Mouse (Mus musculus): ENCODE data around the gene Bhlhe23. TPM values are rescaled to one million over a fixed set of nuclear protein-coding genes. Genes with fewer than 3 reads are reported as not detected.

Bhlhe23 gene
- polyA plus RNA-seq, 1 experiment from 2014 or later: not detected

DNA sequence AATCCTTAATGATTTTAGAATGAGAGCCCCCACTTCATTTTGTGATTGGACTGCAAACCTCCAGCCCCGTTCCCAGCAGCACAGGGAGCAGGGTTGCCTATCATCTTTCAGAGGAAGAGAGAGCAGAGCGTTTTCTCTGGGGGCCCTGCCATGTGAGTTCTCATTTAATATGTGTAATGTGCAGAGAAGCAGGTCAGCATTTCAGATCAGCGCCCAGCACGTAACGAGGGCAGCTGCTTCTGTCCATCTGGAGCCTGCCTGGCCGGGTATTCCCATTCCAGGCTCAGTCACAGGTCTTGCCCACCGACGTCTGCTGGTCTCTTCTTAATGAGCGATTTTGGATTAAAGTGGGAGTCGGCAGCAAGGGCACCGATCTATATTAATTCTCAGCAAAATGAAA is 11.7 kb downstream of the Bhlhe23 start:
- H3K36me3 ChIP-seq (replicated peaks; ENCODE audit: insufficient read depth, low read length): no peaks in the 10 kb centered on the region
- no peaks in the 10 kb centered on the region for H3K4me1 ChIP-seq (ENCODE audit: insufficient read depth)
- H3K27me3 ChIP-seq (ENCODE audit: insufficient read depth, low read length): no peaks in the 10 kb centered on the region
- 69% methylated on average over 11 of the region's 11 CpGs for WGBS (ENCODE audit: insufficient replicate concordance)
- H3K9ac ChIP-seq (replicated peaks): no peak overlapping the region
- no peak overlapping the region for H3K4me3 ChIP-seq (ENCODE audit: low read depth, low read length)
- no peak overlapping the region for H3K27ac ChIP-seq (ENCODE audit: low read depth)
- H3K9me3 ChIP-seq (ENCODE audit: low read length): no peaks in the 10 kb centered on the region
- DNase-seq (no peak), ATAC-seq (no peak)
- no peak overlapping the region for H3K4me2 ChIP-seq (ENCODE audit: low read depth, low read length)
- no peak for TF ChIP-seq CTCF (IDR thresholded peaks at IDR 0.05; ENCODE audit: low read depth)
- no peak for TF ChIP-seq EP300 (IDR thresholded peaks at IDR 0.05; ENCODE audit: low read depth)

- ATAC-seq: no peak
- TF ChIP-seq CTCF (IDR thresholded peaks at IDR 0.05; ENCODE audit: low read depth) (no peak), EP300 (IDR thresholded peaks at IDR 0.05; ENCODE audit: low read depth) (no peak)
- Histone ChIP-seq H3K9ac (replicated peaks) (no peak overlapping the region), H3K4me3 (ENCODE audit: low read depth, low read length) (no peak overlapping the region), H3K27me3 (ENCODE audit: insufficient read depth, low read length) (no peaks in the 10 kb centered on the region), H3K4me2 (ENCODE audit: low read depth, low read length) (no peak overlapping the region), H3K9me3 (ENCODE audit: low read length) (no peaks in the 10 kb centered on the region), H3K4me1 (ENCODE audit: insufficient read depth) (no peaks in the 10 kb centered on the region), H3K27ac (ENCODE audit: low read depth) (no peak overlapping the region), H3K36me3 (replicated peaks; ENCODE audit: insufficient read depth, low read length) (no peaks in the 10 kb centered on the region)
- 54% methylated on average over 15 of the region's 15 CpGs for WGBS (ENCODE audit: insufficient replicate concordance)
- DNase-seq: no peak
Measured at GRCm38 (mm10) chr2:180758513-180759263, 18.0 kb downstream of the Bhlhe23 start.

DNA sequence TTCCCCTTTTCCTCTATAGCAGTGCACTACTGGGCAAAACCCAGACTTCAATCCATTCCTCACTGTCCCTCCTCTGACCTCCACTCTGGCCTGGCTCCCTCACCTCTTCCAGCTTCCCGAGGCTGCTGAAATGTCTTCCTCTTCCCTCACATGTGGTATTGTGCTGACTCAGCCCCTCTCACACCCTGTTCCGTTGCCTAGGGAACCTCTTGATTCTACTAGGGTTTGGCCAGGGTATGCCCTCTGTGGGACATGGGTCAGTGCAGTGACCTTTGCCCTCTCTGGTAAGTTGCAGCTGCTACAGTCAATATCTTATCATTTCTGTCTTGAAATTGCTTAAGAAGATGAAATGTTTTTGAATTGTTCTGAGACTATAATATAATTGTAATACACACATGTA is 19.9 kb downstream of the Bhlhe23 start:
- H3K4me3 ChIP-seq (ENCODE audit: low read depth, low read length): no peak overlapping the region
- no peaks in the 10 kb centered on the region for H3K36me3 ChIP-seq (replicated peaks; ENCODE audit: insufficient read depth, low read length)
- no peaks in the 10 kb centered on the region for H3K4me1 ChIP-seq (ENCODE audit: insufficient read depth)
- H3K27ac ChIP-seq (ENCODE audit: low read depth): no peak overlapping the region
- no peak overlapping the region for H3K4me2 ChIP-seq (ENCODE audit: low read depth, low read length)
- 37% methylated on average over 2 of the region's 2 CpGs for WGBS (ENCODE audit: insufficient replicate concordance)
- no peak overlapping the region for H3K9ac ChIP-seq (replicated peaks)
- ATAC-seq (no peak), DNase-seq (no peak)
- TF ChIP-seq EP300 (IDR thresholded peaks at IDR 0.05; ENCODE audit: low read depth) (no peak), CTCF (IDR thresholded peaks at IDR 0.05; ENCODE audit: low read depth) (no peak)
- no peaks in the 10 kb centered on the region for H3K27me3 ChIP-seq (ENCODE audit: insufficient read depth, low read length)
- no peaks in the 10 kb centered on the region for H3K9me3 ChIP-seq (ENCODE audit: low read length)

GRCm38 (mm10) chr2:180755896-180756295 is 20.8 kb downstream of the Bhlhe23 start:
- Histone ChIP-seq H3K36me3 (replicated peaks; ENCODE audit: insufficient read depth, low read length) (no peaks in the 10 kb centered on the region), H3K4me1 (ENCODE audit: insufficient read depth) (no peaks in the 10 kb centered on the region), H3K9ac (replicated peaks) (no peak overlapping the region), H3K27ac (ENCODE audit: low read depth) (no peak overlapping the region), H3K4me2 (ENCODE audit: low read depth, low read length) (no peak overlapping the region), H3K4me3 (ENCODE audit: low read depth, low read length) (no peak overlapping the region), H3K9me3 (ENCODE audit: low read length) (no peaks in the 10 kb centered on the region), H3K27me3 (ENCODE audit: insufficient read depth, low read length) (no peaks in the 10 kb centered on the region)
- WGBS (ENCODE audit: insufficient replicate concordance): 3% methylated on average over 8 of the region's 8 CpGs
- DNase-seq (peak; percentile 66), ATAC-seq (no peak)
- no peak for TF ChIP-seq CTCF (IDR thresholded peaks at IDR 0.05; ENCODE audit: low read depth)
- no peak for TF ChIP-seq EP300 (IDR thresholded peaks at IDR 0.05; ENCODE audit: low read depth)

GRCm38 (mm10) chr2:180754976-180755688 is 21.6 kb downstream of the Bhlhe23 start:
- ATAC-seq: no peak
- H3K9ac ChIP-seq (replicated peaks): no peak overlapping the region
- H3K36me3 ChIP-seq (replicated peaks; ENCODE audit: insufficient read depth, low read length): no peaks in the 10 kb centered on the region
- no peak for DNase-seq
- H3K4me1 ChIP-seq (ENCODE audit: insufficient read depth): no peaks in the 10 kb centered on the region
- 83% methylated on average over 5 of the region's 5 CpGs for WGBS (ENCODE audit: insufficient replicate concordance)
- H3K4me3 ChIP-seq (ENCODE audit: low read depth, low read length): no peak overlapping the region
- no peak overlapping the region for H3K27ac ChIP-seq (ENCODE audit: low read depth)
- H3K27me3 ChIP-seq (ENCODE audit: insufficient read depth, low read length): no peaks in the 10 kb centered on the region
- TF ChIP-seq EP300 (IDR thresholded peaks at IDR 0.05; ENCODE audit: low read depth) (no peak), CTCF (IDR thresholded peaks at IDR 0.05; ENCODE audit: low read depth) (no peak)
- no peaks in the 10 kb centered on the region for H3K9me3 ChIP-seq (ENCODE audit: low read length)
- H3K4me2 ChIP-seq (ENCODE audit: low read depth, low read length): no peak overlapping the region

DNA sequence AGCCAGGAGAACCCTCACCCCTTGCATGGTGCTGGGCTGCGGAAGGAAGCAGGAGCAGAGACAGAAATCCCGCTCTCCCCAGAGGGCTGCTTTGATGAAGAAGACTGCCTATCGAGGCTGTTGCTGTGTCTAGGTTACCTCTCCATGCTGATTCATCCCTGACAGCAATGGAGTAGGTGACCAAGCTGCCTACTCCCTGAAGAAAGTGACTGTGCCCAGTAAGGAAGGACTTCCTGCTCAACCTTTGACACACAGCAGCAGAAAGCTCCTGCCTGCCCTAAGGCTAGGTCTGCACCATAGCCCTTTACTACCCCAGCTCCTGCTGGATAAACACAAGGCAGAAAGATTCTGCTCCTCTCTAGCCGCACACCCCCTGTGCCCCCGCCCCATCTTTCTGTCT is 27.8 kb downstream of the Bhlhe23 start:
- Histone ChIP-seq H3K4me3 (ENCODE audit: low read depth, low read length) (no peak overlapping the region), H3K4me1 (ENCODE audit: insufficient read depth) (no peaks in the 10 kb centered on the region), H3K27me3 (ENCODE audit: insufficient read depth, low read length) (no peaks in the 10 kb centered on the region), H3K9ac (replicated peaks) (no peak overlapping the region), H3K27ac (ENCODE audit: low read depth) (no peak overlapping the region), H3K4me2 (ENCODE audit: low read depth, low read length) (no peak overlapping the region), H3K9me3 (ENCODE audit: low read length) (no peaks in the 10 kb centered on the region), H3K36me3 (replicated peaks; ENCODE audit: insufficient read depth, low read length) (no peaks in the 10 kb centered on the region)
- DNase-seq: no peak
- no peak for ATAC-seq
- TF ChIP-seq EP300 (IDR thresholded peaks at IDR 0.05; ENCODE audit: low read depth): no peak
- no peak for TF ChIP-seq CTCF (IDR thresholded peaks at IDR 0.05; ENCODE audit: low read depth)
- 49% methylated on average over 5 of the region's 5 CpGs for WGBS (ENCODE audit: insufficient replicate concordance)
